Mouse (Mus musculus): ENCODE data around the gene Zfp598. TPM values are rescaled to one million over a fixed set of nuclear protein-coding genes. Genes with fewer than 3 reads are reported as not detected.

Gene Zfp598
- polyA plus RNA-seq, 1 experiment from 2014 or later, result 27.6 TPM

DNA sequence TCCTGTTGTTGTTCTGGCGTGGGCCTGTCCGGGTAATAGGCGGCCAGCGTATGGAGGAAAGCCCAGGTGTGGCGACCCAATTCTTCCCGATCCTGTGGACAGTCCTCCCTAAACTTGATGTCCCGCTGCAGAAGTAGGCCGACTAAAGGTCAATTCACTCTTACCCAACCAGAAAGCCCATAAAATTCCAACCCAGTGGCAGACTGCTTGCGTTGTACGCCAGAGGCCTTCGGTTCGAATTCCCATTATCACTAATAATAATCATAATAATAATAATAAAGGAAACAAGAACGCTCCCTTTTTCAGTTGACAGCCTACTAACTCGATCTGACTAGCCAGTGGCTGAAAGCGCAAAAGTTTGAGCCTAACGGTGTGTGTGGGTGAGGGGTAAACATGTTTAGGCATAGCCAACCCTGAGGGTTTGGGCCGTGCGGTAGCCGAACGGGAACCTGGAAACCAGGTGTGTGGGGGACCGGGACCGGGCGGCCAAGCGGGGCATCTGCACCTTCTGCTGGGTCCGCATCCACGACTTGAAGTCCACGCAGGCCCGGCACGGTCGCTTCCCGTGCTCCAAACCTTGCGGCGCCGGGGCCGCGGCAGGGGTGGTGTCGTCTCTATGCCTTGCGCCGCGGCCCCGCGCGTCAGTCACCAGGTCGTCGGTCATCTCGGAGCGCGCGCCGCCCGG lies 26.0 kb downstream of the Zfp598 start:
- H3K9ac ChIP-seq, result peak overlapping the region; percentile 86
- H3K4me3 ChIP-seq (replicated peaks), result peak overlapping the region; percentile 85
- H3K4me2 ChIP-seq, result peak overlapping the region; percentile 91
- H3K27me3 ChIP-seq, result peaks cover 15% of the 10 kb centered on the region
- peaks cover 39% of the 10 kb centered on the region for H3K4me1 ChIP-seq
- H3K9me3 ChIP-seq (replicated peaks), result no peaks in the 10 kb centered on the region
- H3K36me3 ChIP-seq, result peaks cover 34% of the 10 kb centered on the region
- ATAC-seq (replicated peaks; ENCODE audit: low FRiP score), result no peak; the same call in 1 of the 2 replicates
- 4% methylated on average over 51 of the region's 51 CpGs for WGBS
- peak overlapping the region; percentile 91 for H3K27ac ChIP-seq

GRCm38 (mm10) chr17:24696011-24696697 lies 26.7 kb downstream of the Zfp598 start, which contains the start of the genes Gfer and Noxo1:
Gfer (minus strand) TSS chr17:24696156.
Noxo1 (plus strand) TSS chr17:24696234.
- peaks cover 8% of the 10 kb centered on the region for H3K27me3 ChIP-seq
- H3K4me1 ChIP-seq, result peaks cover 39% of the 10 kb centered on the region
- peak within 1 kb of the TSS; percentile 91 for H3K4me2 ChIP-seq
- peak within 1 kb of the TSS; percentile 86 for H3K9ac ChIP-seq
- peaks cover 40% of the 10 kb centered on the region for H3K36me3 ChIP-seq
- H3K9me3 ChIP-seq (replicated peaks), result no peaks in the 10 kb centered on the region
- peak within 1 kb of the TSS; percentile 85 for H3K4me3 ChIP-seq (replicated peaks)
- under 1% methylated on average over 76 of the region's 76 CpGs for WGBS
- peak; percentile 94 for ATAC-seq (replicated peaks; ENCODE audit: low FRiP score)
- peak within 1 kb of the TSS; percentile 91 for H3K27ac ChIP-seq

GRCm38 (mm10) chr17:24697985-24698384 lies 28.5 kb downstream of the Zfp598 start:
- Histone ChIP-seq H3K9ac (no peak overlapping the region), H3K27ac (no peak overlapping the region), H3K4me1 (peaks cover 39% of the 10 kb centered on the region), H3K36me3 (peaks cover 47% of the 10 kb centered on the region), H3K27me3 (no peaks in the 10 kb centered on the region), H3K9me3 (replicated peaks) (no peaks in the 10 kb centered on the region), H3K4me3 (replicated peaks) (no peak overlapping the region), H3K4me2 (no peak overlapping the region)
- ATAC-seq (replicated peaks; ENCODE audit: low FRiP score), result no peak
- 21% methylated on average over 5 of the region's 5 CpGs for WGBS

GRCm38 (mm10) chr17:24698715-24699114 lies 29.2 kb downstream of the Zfp598 start:
- no peak overlapping the region for H3K27ac ChIP-seq
- no peaks in the 10 kb centered on the region for H3K9me3 ChIP-seq (replicated peaks)
- H3K9ac ChIP-seq, result no peak overlapping the region
- peaks cover 49% of the 10 kb centered on the region for H3K36me3 ChIP-seq
- no peaks in the 10 kb centered on the region for H3K27me3 ChIP-seq
- H3K4me1 ChIP-seq, result peaks cover 39% of the 10 kb centered on the region
- H3K4me3 ChIP-seq (replicated peaks), result no peak overlapping the region
- WGBS, result 69% methylated on average over 9 of the region's 9 CpGs
- no peak overlapping the region for H3K4me2 ChIP-seq
- ATAC-seq (replicated peaks; ENCODE audit: low FRiP score), result no peak

- no peak overlapping the region for H3K27ac ChIP-seq
- no peak overlapping the region for H3K4me2 ChIP-seq
- no peak overlapping the region for H3K9ac ChIP-seq
- WGBS, result 83% methylated on average over 2 of the region's 2 CpGs
- no peaks in the 10 kb centered on the region for H3K9me3 ChIP-seq (replicated peaks)
- ATAC-seq (replicated peaks; ENCODE audit: low FRiP score), result no peak
- peaks cover 53% of the 10 kb centered on the region for H3K36me3 ChIP-seq
- peaks cover 35% of the 10 kb centered on the region for H3K4me1 ChIP-seq
- H3K4me3 ChIP-seq (replicated peaks), result no peak overlapping the region
- no peaks in the 10 kb centered on the region for H3K27me3 ChIP-seq
Observed at GRCm38 (mm10) chr17:24699473-24699872, 30.0 kb downstream of the Zfp598 start.

GRCm38 (mm10) chr17:24701251-24701650 lies 31.8 kb downstream of the Zfp598 start:
- no peak overlapping the region for H3K4me2 ChIP-seq
- whole genome bisulfite sequencing, result 87% methylated on average over 9 of the region's 9 CpGs
- peaks cover 67% of the 10 kb centered on the region for H3K36me3 ChIP-seq
- H3K4me3 ChIP-seq (replicated peaks), result no peak overlapping the region
- no peaks in the 10 kb centered on the region for H3K27me3 ChIP-seq
- H3K27ac ChIP-seq, result no peak overlapping the region
- H3K9ac ChIP-seq, result no peak overlapping the region
- no peak for ATAC-seq (replicated peaks; ENCODE audit: low FRiP score)
- H3K4me1 ChIP-seq, result peaks cover 30% of the 10 kb centered on the region
- H3K9me3 ChIP-seq (replicated peaks), result no peaks in the 10 kb centered on the region

DNA sequence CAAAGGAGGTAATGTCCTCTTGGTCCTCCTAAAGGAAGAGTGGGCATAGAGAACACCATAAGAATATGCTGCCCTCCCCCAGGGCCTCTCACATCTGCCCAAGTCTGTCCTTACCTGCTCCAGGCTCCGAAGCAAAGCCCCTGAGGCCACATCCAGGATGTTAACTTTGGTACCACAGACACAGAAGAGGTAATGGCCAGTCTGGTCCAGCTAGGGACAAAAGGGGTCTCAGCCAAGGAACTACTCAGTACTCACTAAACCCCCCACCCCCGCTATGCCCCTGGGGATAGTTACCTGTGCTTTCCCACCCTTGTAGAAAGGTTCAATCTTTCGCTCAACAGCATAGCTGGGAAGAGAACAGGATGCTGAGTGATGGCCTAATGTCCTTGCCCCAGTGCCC lies 36.3 kb downstream of the Zfp598 start:
- 91% methylated on average over 3 of the region's 3 CpGs for WGBS
- no peaks in the 10 kb centered on the region for H3K27me3 ChIP-seq
- H3K4me2 ChIP-seq, result no peak overlapping the region
- no peaks in the 10 kb centered on the region for H3K9me3 ChIP-seq (replicated peaks)
- no peak for ATAC-seq (replicated peaks; ENCODE audit: low FRiP score)
- H3K9ac ChIP-seq, result no peak overlapping the region
- no peak overlapping the region for H3K27ac ChIP-seq
- H3K4me1 ChIP-seq, result peaks cover 21% of the 10 kb centered on the region
- peaks cover 48% of the 10 kb centered on the region for H3K36me3 ChIP-seq
- peak overlapping the region; percentile 92; the same call in 1 of the 2 replicates for H3K4me3 ChIP-seq (replicated peaks)

GRCm38 (mm10) chr17:24706982-24707800 lies 37.7 kb downstream of the Zfp598 start, which contains the start of gene Tbl3:
Tbl3 (minus strand) TSS chr17:24707660.
- Histone ChIP-seq H3K36me3 (peaks cover 35% of the 10 kb centered on the region), H3K4me2 (peak within 1 kb of the TSS; percentile 81), H3K27ac (peak within 1 kb of the TSS; percentile 93), H3K4me3 (replicated peaks) (peak within 1 kb of the TSS; percentile 92), H3K9me3 (replicated peaks) (no peaks in the 10 kb centered on the region), H3K4me1 (peaks cover 21% of the 10 kb centered on the region), H3K9ac (peak within 1 kb of the TSS; percentile 78), H3K27me3 (no peaks in the 10 kb centered on the region)
- whole genome bisulfite sequencing, result 4% methylated on average over 32 of the region's 32 CpGs
- peak; percentile 76 for ATAC-seq (replicated peaks; ENCODE audit: low FRiP score)

- Histone ChIP-seq H3K27me3 (no peaks in the 10 kb centered on the region), H3K4me3 (replicated peaks) (peak overlapping the region; percentile 92), H3K27ac (peak overlapping the region; percentile 93), H3K9me3 (replicated peaks) (no peaks in the 10 kb centered on the region), H3K9ac (peak overlapping the region; percentile 78), H3K36me3 (peaks cover 27% of the 10 kb centered on the region), H3K4me1 (peaks cover 21% of the 10 kb centered on the region), H3K4me2 (peak overlapping the region; percentile 81)
- WGBS, result 4% methylated on average over 24 of the region's 24 CpGs
- ATAC-seq (replicated peaks; ENCODE audit: low FRiP score), result peak; percentile 40; the same call in 1 of the 2 replicates
Observed at GRCm38 (mm10) chr17:24707801-24708425, 38.4 kb downstream of the Zfp598 start.

GRCm38 (mm10) chr17:24708646-24709045 lies 39.2 kb downstream of the Zfp598 start:
- H3K9me3 ChIP-seq (replicated peaks), result no peaks in the 10 kb centered on the region
- no peak overlapping the region for H3K27ac ChIP-seq
- H3K4me3 ChIP-seq (replicated peaks), result peak overlapping the region; percentile 92; the same call in 1 of the 2 replicates
- H3K27me3 ChIP-seq, result no peaks in the 10 kb centered on the region
- no peak overlapping the region for H3K9ac ChIP-seq
- no peak for ATAC-seq (replicated peaks; ENCODE audit: low FRiP score)
- H3K4me1 ChIP-seq, result peaks cover 21% of the 10 kb centered on the region
- peak overlapping the region; percentile 81; the same call in 1 of the 2 replicates for H3K4me2 ChIP-seq
- WGBS, result 41% methylated on average over 2 of the region's 2 CpGs
- peaks cover 21% of the 10 kb centered on the region for H3K36me3 ChIP-seq

DNA sequence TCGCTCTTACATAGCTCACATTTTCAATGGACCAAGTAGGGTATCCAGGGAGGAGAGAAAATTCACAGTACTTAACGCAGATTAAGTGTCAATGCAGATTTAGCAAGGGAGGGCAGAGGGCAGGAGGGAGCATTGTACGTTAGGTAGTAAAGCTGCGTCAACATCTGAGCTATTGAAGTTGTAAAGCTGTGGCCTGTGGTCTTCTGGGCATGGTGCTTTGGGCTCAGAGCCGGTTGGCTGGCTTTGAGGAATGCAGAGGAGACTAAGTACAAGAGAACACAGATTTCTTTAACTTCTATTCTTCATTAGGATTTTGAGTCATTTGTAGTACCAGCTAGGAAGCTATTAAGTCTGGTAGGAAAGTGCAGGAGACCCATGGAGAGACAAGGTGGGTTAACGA lies 46.1 kb downstream of the Zfp598 start:
- H3K4me3 ChIP-seq (replicated peaks), result no peak overlapping the region
- H3K27ac ChIP-seq, result peak overlapping the region; percentile 75
- peaks cover 28% of the 10 kb centered on the region for H3K36me3 ChIP-seq
- no peaks in the 10 kb centered on the region for H3K27me3 ChIP-seq
- no peaks in the 10 kb centered on the region for H3K9me3 ChIP-seq (replicated peaks)
- WGBS, result 42% methylated on average over 6 of the region's 6 CpGs
- no peak for ATAC-seq (replicated peaks; ENCODE audit: low FRiP score)
- H3K9ac ChIP-seq, result no peak overlapping the region; the same call in 1 of the 2 replicates
- peaks cover 21% of the 10 kb centered on the region for H3K4me1 ChIP-seq
- H3K4me2 ChIP-seq, result no peak overlapping the region

All from kidney, embryonic 15.5 days (tissue).